Mouse (Mus musculus) gastrocnemius, postnatal 10 days (tissue): Measurements from ENCODE around the gene Tef. TPM values are rescaled to one million over a fixed set of nuclear protein-coding genes. Genes with fewer than 3 reads are reported as not detected.

Experiments used
- DNase-seq: peaks from one replicate; pipeline ENCODE4 v3.0.0; 2021; ENCODE audit warnings: mixed read lengths
- total RNA-seq, 2 experiments: library from RNA; stranded (reverse); gene quantifications; 2 replicates each; pipeline ENCODE4 v1.2.3; 2021

Gene Tef
- total RNA-seq, 2 experiments from 2014 or later, result 127 to 130 TPM

GRCm38 (mm10) chr15:81848301-81848700, 46.1 kb downstream of the Tef start:
- DNase-seq, result peak; percentile 56

DNA sequence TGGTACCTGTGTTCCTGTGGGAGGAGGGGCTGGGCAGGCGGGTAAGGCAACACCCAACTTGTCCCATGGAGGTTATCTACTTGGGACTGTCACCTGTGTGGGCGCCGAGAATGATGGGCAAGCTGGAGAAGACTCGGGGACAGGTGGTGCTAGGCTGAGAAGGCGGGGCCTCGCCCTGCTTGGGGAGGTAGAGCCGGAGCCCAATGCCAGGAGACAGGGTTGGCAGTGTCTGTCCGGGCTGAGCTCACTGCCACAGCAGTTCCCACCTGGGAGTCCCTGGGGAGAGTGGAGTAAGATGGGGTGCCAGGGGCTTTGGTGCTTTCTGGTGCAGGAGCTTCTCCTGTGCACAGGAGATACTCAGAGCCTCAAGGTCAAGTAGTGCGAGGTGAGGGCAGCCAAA, 46.9 kb downstream of the Tef start:
- no peak for DNase-seq

- DNase-seq, result no peak
These were observed 48.5 kb downstream of the Tef start for GRCm38 (mm10) chr15:81850718-81851117.

GRCm38 (mm10) chr15:81851375-81851774, 49.2 kb downstream of the Tef start:
- no peak for DNase-seq

- DNase-seq, result no peak
These were observed 50.3 kb downstream of the Tef start for GRCm38 (mm10) chr15:81852411-81853000.

- DNase-seq, result no peak
These were observed 50.9 kb downstream of the Tef start for GRCm38 (mm10) chr15:81853081-81853480.

- peak; percentile 81 for DNase-seq
These were observed 54.0 kb downstream of the Tef start for GRCm38 (mm10) chr15:81856030-81856790.

DNA sequence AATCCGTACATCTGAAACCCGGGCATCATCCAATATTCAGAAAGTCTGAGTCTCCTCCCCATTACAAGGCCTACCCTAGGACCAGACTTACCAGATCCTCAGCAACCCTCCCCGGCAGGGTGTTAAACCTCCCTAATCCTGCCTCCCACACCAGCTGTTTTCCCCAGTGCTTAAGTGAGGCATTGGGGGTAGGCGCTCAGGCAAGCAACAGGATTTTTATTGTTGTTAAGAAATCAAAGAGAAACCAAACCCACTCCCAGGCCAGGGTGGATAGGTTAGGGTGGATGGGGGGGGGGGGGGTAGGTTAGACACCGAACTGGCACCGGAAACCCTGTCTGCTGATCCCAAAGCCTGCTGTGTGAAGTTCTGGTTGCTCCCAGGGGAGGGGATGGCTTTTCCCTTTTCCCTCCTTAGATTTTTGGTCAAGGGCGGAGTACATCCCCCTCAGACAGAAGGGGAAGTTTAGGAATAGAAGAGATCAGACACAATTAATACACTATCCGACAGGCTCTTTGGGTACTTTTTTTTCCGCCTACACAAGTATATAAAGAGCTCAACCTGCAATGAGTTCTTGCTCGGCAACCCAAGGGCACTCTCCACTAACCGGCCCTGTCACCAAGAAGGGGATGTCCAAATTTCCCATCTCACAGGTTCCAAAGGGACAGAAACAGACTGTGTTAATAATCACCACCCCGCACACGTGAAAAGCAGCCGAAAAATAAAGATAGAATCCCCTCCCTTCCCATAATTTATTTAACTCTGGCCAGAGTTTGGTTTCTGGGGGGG, 54.9 kb downstream of the Tef start:
- DNase-seq, result no peak

- no peak for DNase-seq
These were observed 55.5 kb downstream of the Tef start for GRCm38 (mm10) chr15:81857724-81858116.

DNA sequence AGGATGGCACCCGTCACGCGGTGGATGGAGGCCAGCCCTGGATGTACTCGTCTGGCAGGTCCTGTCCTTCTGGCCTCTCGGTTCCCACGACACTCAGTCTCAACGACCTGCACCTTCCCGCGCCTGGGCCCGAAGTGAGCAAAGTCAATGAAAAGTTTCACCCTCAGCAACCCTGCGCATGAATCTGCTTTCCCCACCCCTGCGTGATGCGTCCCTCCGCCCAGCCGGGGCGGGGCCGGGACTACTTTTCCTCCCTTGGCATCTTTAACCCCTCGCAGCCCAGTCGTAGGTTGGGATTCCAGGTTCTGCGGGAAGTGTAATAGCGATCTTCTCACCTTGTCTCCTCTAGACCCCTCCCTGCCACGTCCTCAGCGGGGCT, 55.9 kb downstream of the Tef start:
- peak; percentile 88 for DNase-seq

GRCm38 (mm10) chr15:81858517-81859329, 56.5 kb downstream of the Tef start, which contains the start of gene Tob2:
Gene Tob2 (minus strand): TSS chr15:81858796.
- peak; percentile 70 for DNase-seq

DNA sequence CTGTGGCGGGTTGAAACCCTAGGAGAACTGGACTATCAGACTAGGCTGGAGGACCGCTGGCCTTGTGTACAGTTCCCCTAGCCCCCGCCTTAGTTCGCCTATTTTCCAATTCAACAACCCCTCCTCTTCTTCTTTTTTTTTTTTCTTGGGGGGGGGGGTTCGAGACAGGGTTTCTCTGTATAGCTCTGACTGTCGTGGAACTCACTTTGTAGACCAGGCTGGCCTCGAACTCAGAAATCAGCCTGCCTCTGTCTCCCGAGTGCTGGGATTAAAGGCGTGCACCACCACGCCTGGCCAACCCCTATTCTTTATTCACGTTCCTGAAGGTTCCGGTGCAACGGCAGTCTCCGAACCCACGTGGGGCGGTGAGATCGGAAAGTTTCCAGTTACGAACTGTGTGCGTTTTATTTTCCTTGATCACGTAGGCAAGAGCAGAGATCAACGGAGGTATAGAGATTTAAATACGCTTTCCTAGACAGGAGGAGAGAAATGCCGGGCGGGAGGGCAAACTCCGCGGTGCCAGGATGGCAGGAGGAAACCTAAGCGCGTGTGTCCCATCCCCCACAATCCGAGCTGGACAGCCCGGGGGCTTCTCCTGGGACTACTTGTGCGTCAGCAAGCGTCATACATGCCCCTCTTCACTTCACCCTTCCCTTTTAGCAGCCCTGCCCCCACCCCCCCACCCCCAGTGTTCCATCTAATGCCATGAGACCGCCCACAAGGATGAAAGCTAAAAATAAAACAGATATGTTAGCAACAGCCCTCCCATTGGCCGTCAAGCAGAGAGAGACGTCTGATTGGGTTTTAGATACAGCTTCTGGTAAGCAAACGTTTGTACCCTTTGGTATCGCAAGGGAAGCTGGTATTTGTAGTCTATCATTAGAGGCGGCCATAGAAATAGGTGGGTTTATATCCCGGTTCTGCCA, 57.4 kb downstream of the Tef start:
- peak; percentile 67 for DNase-seq

DNA sequence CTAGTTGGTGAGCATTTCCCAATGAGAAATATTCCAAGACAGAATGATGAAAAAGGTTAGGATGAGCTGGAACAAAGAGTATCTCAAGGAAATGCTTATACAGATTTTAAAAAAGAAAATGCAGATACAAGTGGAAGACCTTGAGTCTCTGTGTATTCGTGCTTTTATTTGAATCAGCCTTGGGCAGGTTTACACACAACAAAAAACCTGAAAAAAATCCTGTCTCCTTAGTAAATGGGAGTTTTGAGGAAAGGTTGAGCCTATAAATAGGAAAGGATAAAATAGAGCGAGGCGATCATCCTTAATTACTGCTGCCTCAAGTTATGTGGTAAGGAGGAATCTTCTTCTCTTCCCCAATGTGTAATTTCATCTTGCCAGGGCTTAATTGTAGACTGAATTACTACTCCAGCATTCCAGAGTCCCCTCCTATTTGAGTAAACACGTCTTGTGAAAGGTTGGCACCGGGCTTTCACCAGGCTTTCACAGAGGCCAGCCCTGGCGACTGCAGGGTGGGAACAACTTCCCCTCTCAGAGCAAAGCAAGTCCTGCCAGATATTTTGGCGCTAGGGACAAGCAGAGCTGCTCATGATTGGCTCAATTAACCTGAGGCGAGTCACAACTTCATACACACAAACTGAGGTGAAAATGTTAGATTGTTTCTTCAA, 58.4 kb downstream of the Tef start:
- DNase-seq, result no peak

GRCm38 (mm10) chr15:81864238-81864637, 62.0 kb downstream of the Tef start:
- DNase-seq, result no peak

DNA sequence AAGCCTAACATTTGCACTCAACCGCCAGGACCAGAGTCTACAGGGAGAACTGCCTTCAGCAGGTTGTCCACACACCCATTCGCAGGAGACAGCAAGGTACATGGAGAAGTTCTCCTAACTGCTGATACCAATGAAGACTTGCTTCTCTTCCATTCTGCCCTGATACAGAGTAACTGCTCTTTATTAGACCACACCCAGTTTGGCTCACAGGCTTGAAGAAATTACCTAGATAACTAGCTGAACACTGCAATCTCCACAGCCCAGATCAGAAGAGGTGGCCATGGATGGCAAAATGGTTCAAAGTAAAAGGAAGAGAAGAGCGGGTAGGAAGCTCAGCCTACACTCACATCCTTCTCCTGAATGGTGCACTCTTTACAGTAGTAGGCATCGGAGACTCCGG, 67.8 kb downstream of the Tef start:
- DNase-seq, result no peak

- DNase-seq, result peak; percentile 84
These were observed 69.5 kb downstream of the Tef start, which contains the start of gene Phf5a for GRCm38 (mm10) chr15:81871604-81872261. Gene Phf5a (minus strand): TSS chr15:81871911.

DNA sequence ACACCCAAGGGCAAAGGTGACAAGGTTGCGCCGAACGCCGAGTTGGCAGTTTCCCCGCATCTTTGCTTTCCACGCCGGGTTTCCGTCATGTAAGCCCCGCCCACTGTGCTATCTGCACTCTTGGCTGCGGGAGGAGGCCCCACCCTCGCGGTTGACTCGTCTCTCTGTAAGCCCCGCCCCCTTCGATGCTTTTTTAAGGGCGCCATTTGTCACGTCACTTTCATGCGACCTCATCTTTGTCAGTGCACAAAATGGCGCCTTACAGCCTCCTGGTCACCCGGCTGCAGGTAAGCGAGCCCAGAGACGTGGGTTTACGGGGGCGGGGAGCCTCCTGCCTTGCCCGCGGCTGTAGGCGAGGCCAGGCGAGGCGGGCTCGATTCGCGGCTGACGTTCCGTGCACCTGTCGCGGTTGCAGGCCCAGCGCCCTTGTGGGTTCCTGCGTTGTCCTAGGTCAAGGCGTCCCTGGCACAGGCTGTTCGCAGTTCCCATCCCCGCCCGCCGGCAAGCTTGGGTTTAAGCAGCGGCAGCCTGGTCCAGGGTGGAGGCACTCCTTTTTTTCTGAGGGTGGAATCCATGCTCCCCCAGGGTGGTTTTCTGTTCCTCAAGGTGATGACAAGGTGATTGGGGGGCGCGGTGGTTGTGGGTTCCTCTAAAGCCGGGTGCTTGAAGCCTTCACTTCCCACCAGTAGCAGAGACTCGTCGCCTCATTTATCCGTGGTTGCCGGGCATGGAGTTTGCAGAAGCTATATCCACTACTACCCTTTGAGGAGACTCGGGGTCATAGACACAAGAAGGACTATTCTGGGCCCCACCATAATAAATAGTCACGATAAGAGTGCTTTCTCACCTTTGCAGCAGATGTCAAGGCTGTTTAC, 70.3 kb downstream of the Tef start, which contains the start of gene Aco2:
TSS of gene Aco2 (plus strand) at position 48 of the 875 bp plus-strand sequence.
- DNase-seq, result peak; percentile 99
